Mouse (Mus musculus): ENCODE measurements at regions not wholly inside any gene's neighbourhood (a gene's known extent, or its start where the extent isn't known, plus 50 kb on each side); places are given as distances from the start of the nearest gene placed in this dataset.
A peak's percentile ranks its signal among the peaks of the same experiment; 100 is the strongest.

DNA sequence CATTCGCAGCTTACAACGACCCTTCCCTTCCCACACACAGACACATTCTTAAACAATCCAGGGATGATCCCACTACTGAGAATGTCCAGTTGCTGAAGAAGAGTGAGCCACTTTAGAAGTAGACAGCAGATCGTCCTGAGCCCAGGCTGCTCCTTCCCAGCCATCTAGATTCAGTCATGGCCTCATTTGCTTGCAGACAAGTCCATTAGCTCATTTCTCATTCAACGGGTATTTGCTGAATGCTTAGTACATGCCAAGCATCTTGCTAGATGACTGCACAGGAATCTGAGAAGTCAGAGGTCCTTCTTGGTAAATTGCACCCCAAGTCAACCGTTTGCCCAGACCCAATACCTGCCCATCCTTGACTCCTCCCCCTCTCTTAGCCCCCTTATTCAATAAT is 57.8 kb downstream of the Ier5 start:
- no peak for DNase-seq (ENCODE audit: low read depth, low spot score)

DNA sequence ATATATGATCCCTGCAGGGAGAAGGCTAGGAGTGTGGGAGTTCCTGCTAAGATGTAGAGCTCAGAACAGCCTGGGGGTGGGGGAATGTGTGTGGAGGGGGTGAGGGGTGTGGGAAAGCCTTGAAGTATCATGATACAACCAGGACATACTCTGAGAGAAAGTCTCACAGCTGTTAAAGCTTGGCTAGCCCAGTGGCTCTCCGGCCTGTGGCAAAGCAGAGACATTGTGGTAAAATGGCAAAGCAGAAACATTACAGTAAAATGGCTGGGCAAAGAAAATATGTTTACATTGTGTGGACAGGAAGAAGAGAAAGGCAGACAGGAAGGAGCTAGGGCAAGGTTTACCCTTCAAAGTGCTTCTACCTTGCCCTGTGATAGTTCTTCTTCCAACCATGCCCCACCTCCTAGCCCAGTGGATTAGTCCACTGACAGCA is 58.5 kb downstream of the Ier5 start:
- DNase-seq (ENCODE audit: low read depth, low spot score): no peak

- no peak for DNase-seq (ENCODE audit: low read depth, low spot score)
Measured at GRCm38 (mm10) chr1:155040086-155040726, 59.2 kb downstream of the Ier5 start.

DNA sequence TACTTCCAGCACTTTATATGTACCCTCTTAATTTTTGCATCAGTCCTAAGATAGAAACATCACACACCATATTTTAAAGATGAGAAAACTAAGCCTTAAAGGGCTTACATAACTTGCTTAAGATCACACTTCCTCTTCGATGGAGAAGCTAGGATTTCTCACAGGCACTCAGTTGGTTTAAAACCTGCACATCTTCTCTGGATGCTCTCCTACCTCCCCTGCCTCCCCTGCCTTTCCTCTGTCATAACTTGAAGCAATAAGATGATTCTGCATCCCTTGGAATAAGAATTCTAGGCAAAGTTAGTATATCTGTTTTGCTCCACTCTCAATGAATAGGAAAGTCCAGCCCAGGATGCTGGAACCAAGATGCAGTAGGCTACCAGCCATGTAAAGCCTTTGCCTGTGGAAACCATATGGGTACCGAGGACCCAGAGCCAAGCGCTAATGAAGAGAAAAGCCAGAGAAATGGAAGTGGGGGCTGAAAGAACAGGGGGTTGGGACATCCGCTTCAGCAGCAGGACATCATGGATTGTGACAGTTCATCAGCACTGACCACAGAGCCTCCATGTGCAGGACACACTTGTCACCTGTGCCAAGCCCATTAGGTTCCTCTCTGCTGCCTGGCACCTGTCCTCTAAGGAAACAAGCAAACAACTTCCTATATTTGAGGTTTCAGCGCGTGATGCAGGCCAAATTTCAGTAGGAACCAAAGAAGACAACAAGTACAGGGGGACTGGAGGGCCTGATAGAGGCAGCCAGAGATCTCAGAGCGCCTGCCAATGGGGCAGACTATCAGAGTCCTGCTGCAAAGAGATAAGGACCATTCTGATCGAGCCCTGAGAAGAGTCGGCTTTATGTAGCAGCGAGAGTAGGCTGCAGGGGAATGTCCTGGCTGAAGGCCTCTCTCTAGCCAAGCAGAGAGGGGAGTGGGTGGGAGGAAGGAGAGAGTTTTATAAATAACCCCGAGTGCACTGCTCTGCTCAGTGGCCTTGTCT is 60.5 kb downstream of the Ier5 start:
- no peak for DNase-seq (ENCODE audit: low read depth, low spot score)

- DNase-seq (ENCODE audit: low read depth, low spot score): no peak
Measured at GRCm38 (mm10) chr1:155037479-155037878, 62.0 kb downstream of the Ier5 start.

- DNase-seq (ENCODE audit: low read depth, low spot score): no peak
Measured at GRCm38 (mm10) chr1:155030908-155031307, 68.5 kb downstream of the Ier5 start.

DNA sequence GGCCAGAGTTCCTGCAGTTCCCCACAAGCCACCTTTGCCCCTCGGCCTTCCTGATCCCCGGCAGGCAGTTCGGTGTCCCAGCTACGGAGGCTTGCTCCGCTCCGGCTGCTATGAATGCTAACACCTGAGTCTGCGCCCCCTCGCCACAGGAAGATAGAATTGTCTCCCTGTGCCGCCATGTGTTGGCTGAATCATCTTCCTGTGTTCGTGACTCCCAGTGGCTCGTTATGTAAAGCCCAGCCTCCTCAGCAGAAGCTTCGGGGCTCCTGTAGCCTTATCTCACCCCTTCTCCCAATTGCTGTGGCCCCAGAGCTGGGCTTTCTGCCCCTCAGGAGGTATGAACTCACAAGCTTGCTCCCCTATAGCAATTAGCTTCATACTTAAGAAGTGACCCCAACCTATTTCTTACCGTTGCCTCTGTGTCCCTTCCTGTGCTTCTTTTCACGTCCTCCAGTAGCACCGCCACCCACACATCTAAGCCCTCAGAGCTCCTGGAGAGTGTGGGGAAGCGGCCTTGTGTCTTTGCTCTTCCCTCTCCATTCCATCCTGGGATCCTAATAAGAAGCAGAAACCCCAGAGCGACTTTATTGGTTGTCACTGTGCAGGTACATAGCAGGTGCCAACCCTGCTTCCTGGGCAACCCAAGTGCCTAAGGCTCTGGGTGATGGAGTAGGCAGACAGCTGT is 70.1 kb downstream of the Ier5 start:
- no peak for DNase-seq (ENCODE audit: low read depth, low spot score)

GRCm38 (mm10) chr1:155028735-155029134 is 70.7 kb downstream of the Ier5 start:
- no peak for DNase-seq (ENCODE audit: low read depth, low spot score)

GRCm38 (mm10) chr1:155028147-155028546 is 71.3 kb downstream of the Ier5 start:
- DNase-seq (ENCODE audit: low read depth, low spot score): no peak

DNA sequence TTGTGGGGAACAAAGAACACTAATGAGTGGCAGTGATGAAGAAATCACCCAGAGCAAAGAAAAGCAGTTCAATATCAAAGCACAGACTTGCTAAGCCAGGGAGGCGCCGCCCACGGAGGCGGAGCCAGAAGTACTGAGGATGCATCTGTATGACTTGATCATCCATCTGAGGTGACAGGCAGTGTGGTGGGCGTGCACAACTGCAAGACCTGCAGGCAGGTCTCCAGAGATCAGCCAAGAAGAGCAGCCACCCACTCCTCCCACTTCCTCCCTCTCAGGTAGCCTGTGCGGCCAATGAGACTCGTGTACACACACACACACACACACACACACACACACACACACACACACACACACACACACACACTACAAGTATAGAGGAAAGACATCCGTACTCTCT is 71.9 kb downstream of the Ier5 start:
- DNase-seq (ENCODE audit: low read depth, low spot score): peak; percentile 54

DNA sequence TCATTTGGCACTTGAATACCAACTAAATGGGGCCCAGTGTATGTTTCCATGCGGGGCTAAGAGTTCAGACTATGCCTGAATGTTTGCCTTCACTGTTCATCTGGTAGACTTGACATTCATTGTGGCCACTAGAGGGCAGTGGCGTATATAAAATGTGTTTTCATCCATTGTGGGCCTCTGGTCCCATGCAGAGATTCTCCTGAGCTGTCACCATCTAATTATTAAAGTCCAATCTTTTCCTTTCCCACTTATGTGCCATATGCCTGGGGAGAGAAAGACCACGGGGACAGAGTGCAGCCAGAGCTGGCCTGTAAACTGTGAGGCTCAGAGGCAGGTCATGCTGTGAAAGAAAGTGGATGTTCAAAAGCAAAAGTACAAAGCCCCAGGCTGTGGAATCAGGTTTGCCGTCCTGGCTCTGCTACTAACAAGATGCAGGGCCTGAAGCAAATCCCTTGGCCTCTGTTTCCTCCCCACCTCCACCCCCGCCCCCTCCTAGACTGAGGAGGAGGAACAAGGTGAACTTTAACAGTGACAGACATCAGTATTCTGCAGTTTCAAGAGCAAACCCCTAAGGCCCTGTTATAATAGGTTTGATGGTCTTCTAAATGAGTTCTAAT is 73.5 kb downstream of the Ier5 start:
- DNase-seq (ENCODE audit: low read depth, low spot score): peak; percentile 61

DNA sequence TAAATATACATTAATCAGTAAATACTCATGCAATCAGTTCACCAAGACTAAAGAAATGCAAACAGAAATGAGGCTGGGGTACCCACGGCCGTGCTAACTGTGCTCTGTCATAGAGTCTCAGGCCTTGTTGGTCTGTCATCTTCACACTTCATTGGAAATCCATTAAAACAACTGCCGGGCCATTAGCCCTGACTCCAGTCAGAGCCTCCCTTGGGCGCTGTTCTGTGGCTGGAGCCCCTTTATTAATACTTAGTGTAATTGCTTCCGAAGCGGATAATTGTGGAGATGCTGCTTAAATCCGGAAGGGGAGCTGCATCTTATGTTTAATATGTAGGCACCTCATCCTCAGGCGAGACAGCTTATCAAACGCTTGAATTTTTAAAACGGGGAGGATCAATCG is 76.1 kb downstream of the Ier5 start:
- DNase-seq (ENCODE audit: low read depth, low spot score): no peak

- no peak for DNase-seq (ENCODE audit: low read depth, low spot score)
Measured at GRCm38 (mm10) chr1:155015669-155016068, 83.8 kb downstream of the Ier5 start.

GRCm38 (mm10) chr1:155014944-155015343 is 84.5 kb downstream of the Ier5 start:
- no peak for DNase-seq (ENCODE audit: low read depth, low spot score)

DNA sequence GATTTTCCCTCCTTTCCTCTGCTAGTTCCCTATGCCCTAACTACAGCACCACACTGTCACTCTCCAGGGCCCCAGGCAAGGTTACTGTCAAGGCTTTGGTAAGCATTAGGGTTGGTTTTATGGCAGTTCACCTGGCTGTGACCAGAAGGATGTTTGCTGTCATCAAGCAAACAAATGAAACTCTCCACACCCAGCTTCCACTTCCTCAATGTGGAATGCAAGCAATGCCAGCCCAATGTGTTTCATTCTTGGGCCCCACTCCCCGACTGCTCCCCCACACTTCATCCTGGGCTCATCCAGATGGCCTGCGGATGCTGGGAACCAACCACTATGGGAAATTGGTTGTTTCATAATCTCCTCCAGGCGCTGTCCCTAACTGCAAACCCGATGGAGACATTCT is 85.7 kb downstream of the Ier5 start:
- DNase-seq (ENCODE audit: low read depth, low spot score): peak; percentile 33

DNA sequence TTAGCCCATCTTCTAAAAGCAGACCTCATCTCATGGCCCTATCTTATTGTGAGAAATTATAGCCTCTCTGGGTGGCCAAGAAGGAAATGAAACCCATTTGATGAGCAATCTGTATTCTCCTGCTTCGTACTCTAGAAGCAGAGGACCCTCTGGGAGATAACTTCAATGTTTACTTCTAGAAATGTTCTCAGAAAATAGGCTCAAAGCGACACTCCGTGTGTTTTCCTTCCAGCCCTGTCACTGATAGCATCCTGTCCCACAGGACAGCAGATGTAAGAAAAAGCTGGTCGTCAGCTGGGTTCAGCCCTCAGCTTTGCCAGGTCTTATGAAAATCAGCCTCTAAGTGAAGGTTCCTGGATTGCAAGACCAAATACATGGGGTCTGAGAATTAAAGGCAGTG is 86.1 kb downstream of the Ier5 start:
- no peak for DNase-seq (ENCODE audit: low read depth, low spot score)

- DNase-seq (ENCODE audit: low read depth, low spot score): peak; percentile 81
Measured at GRCm38 (mm10) chr1:155006539-155007486, 92.6 kb downstream of the Ier5 start.

DNA sequence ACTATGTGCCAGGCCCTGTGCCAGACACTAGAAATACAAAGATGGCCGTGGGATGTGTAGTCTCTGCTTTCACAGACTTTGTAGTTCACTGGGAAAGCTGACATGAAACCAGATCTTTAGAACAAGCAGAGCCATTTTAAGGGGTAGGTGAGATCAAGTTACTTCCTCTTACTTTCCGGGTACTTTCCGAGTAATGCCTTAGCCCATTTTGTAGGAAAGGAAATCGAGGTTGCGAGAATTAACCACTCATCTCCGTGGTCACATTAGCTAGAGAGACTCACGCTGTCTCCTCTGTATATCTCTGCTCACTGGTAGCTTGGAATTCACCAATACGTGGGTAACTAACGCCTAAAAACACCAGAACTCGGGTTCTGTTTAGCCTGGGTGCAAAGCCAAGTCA is 93.3 kb downstream of the Ier5 start:
- DNase-seq (ENCODE audit: low read depth, low spot score): no peak

GRCm38 (mm10) chr1:155000301-155000700 is 99.1 kb downstream of the Ier5 start:
- DNase-seq (ENCODE audit: low read depth, low spot score): no peak

DNA sequence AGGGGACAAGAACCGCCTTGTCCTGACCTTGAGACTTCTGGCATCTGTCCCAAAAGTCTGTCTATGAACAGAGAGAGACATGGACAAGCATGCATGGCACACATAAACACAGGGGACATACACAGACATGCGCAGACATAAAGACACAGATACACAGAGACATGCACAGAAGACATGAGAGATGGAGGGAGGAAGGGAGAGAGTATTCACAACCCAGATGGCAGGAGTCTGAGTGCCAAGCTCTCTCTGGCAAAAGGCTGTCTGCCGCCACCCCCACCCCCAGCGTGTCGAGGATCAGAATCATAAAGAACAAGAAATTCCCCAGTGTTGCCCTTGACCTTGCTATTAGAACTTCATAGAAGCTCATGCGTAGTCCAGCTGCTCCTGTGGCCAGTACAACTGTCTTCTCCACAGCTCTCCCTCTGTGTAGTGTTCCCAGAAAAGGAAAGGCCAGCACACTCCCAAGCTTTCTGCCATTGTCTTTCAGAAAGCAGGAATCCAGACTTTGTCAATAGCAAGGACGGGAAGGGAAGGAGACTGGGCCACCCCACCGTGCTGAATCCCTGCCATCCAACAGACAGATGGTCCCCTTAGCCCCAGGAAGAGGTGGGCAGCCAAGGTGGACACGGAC is 99.8 kb downstream of the Ier5 start:
- no peak for DNase-seq (ENCODE audit: low read depth, low spot score)

Data from R1 (cell line).